Mouse (Mus musculus) lung, embryonic 16.5 days (tissue): ENCODE measurements around the gene Nck2. TPM values are rescaled to one million over a fixed set of nuclear protein-coding genes. Genes with fewer than 3 reads are reported as not detected.
A peak's percentile ranks its signal among the peaks of the same experiment; 100 is the strongest.

Source experiments
- ATAC-seq: fragments of 200-750 bp; cut with Nextera tagmentation; 2 replicates; pipeline ENCODE4 v1.8.0; 2017; ENCODE audit warnings: low read depth, mild to moderate bottlenecking, moderate library complexity
- H3K27ac ChIP-seq: fragments of 300-500 bp; sonication (generic); 2 replicates; pipeline ENCODE4 v1.5.1; 2014; ENCODE audit warnings: mild to moderate bottlenecking, control low read depth, low read length
- H3K27me3 ChIP-seq: fragments of 300-500 bp; sonication (generic); 2 replicates; pipeline ENCODE4 v1.6.1; 2014; ENCODE audit warnings: low read depth, low read length, mixed read lengths; ENCODE audit not compliant: control insufficient read depth, insufficient read depth
- H3K36me3 ChIP-seq: fragments of 300-500 bp; sonication (generic); 2 replicates; pipeline ENCODE4 v1.6.1; 2014; ENCODE audit warnings: low read length; ENCODE audit not compliant: control insufficient read depth, insufficient read depth
- H3K4me1 ChIP-seq: fragments of 300-500 bp; sonication (generic); replicated peaks from 2 replicates; pipeline ENCODE4 v1.6.1; 2014; ENCODE audit warnings: low read length, mixed read lengths; ENCODE audit not compliant: control insufficient read depth, insufficient read depth
- H3K4me2 ChIP-seq: fragments of 300-500 bp; sonication (generic); 2 replicates; pipeline ENCODE4 v1.6.1; 2014; ENCODE audit warnings: low read depth, low read length, control low read depth
- H3K4me3 ChIP-seq: fragments of 300-500 bp; sonication (generic); 2 replicates; pipeline ENCODE4 v1.5.1; 2014; ENCODE audit warnings: mild to moderate bottlenecking, low read length, control low read depth
- H3K9ac ChIP-seq: fragments of 300-500 bp; sonication (generic); 2 replicates; pipeline ENCODE4 v1.6.1; 2014; ENCODE audit warnings: low read length, control low read depth
- H3K9me3 ChIP-seq: fragments of 300-500 bp; sonication (generic); 2 replicates; pipeline ENCODE4 v1.6.1; 2016; ENCODE audit warnings: low read length; ENCODE audit not compliant: control insufficient read depth
- WGBS: fragments of 180-500 bp; shearing (Covaris S2); extraction: QIAGEN DNeasy Blood & Tissue Kit; methylation state at CpG from one replicate; pipeline ENCODE4 v1.1.7; 2014; 5-methylcytosine and 5-hydroxymethylcytosine counted together
- polyA plus RNA-seq: library from polyadenylated mRNA; unstranded; fragments of >200 nt; fragmentation: Nextera tagmentation; extraction: Ambion mirVana; gene quantifications from 2 replicates; pipeline ENCODE4 v1.2.1, GENCODE M21; 2015

Nck2 gene
- polyA plus RNA-seq, 1 experiment from 2014 or later, result 43.4 TPM

- ATAC-seq, result peak; percentile 85
- peak overlapping the region; percentile 12; the same call in 1 of the 2 replicates for H3K27ac ChIP-seq
- no peaks in the 10 kb centered on the region for H3K36me3 ChIP-seq
- no peaks in the 10 kb centered on the region for H3K27me3 ChIP-seq
- no peak overlapping the region for H3K4me2 ChIP-seq
- H3K4me1 ChIP-seq, result peaks cover 8% of the 10 kb centered on the region
- WGBS, result 23% methylated on average over 9 of the region's 9 CpGs
- H3K9me3 ChIP-seq, result no peaks in the 10 kb centered on the region
- H3K4me3 ChIP-seq, result no peak overlapping the region
- no peak overlapping the region for H3K9ac ChIP-seq
These were observed 39.4 kb upstream of the Nck2 start for GRCm38 (mm10) chr1:43404693-43405678.

GRCm38 (mm10) chr1:43409019-43409418, 35.4 kb upstream of the Nck2 start:
- Histone ChIP-seq H3K4me3 (no peak overlapping the region), H3K4me2 (no peak overlapping the region)
- WGBS, result 50% methylated on average over 4 of the region's 4 CpGs

GRCm38 (mm10) chr1:43412825-43413224, 31.6 kb upstream of the Nck2 start:
- no peak overlapping the region for H3K9ac ChIP-seq
- no peak overlapping the region for H3K4me3 ChIP-seq
- no peak for ATAC-seq
- no peak overlapping the region for H3K27ac ChIP-seq
- no peaks in the 10 kb centered on the region for H3K36me3 ChIP-seq
- peaks cover 7% of the 10 kb centered on the region; the same call in 1 of the 2 replicates for H3K4me1 ChIP-seq
- WGBS, result 73% methylated on average over 3 of the region's 3 CpGs
- H3K4me2 ChIP-seq, result no peak overlapping the region
- no peaks in the 10 kb centered on the region for H3K9me3 ChIP-seq
- no peaks in the 10 kb centered on the region for H3K27me3 ChIP-seq

More at GRCm38 (mm10) chr1:43409019-43409418, 35.4 kb upstream of the Nck2 start:
- H3K36me3 ChIP-seq, result no peaks in the 10 kb centered on the region
- no peak overlapping the region for H3K9ac ChIP-seq
- no peaks in the 10 kb centered on the region for H3K9me3 ChIP-seq
- H3K27ac ChIP-seq, result no peak overlapping the region
- no peak for ATAC-seq
- H3K4me1 ChIP-seq, result peaks cover 15% of the 10 kb centered on the region
- no peaks in the 10 kb centered on the region for H3K27me3 ChIP-seq

- WGBS, result 44% methylated on average over 3 of the region's 3 CpGs
- H3K9ac ChIP-seq, result no peak overlapping the region
- no peak overlapping the region for H3K4me3 ChIP-seq
- peaks cover 7% of the 10 kb centered on the region; the same call in 1 of the 2 replicates for H3K4me1 ChIP-seq
- H3K36me3 ChIP-seq, result no peaks in the 10 kb centered on the region
- no peak overlapping the region for H3K4me2 ChIP-seq
- ATAC-seq, result peak; percentile 66
- H3K27ac ChIP-seq, result no peak overlapping the region
- H3K9me3 ChIP-seq, result no peaks in the 10 kb centered on the region
- no peaks in the 10 kb centered on the region for H3K27me3 ChIP-seq
These were observed 31.1 kb upstream of the Nck2 start for GRCm38 (mm10) chr1:43413298-43413697.

DNA sequence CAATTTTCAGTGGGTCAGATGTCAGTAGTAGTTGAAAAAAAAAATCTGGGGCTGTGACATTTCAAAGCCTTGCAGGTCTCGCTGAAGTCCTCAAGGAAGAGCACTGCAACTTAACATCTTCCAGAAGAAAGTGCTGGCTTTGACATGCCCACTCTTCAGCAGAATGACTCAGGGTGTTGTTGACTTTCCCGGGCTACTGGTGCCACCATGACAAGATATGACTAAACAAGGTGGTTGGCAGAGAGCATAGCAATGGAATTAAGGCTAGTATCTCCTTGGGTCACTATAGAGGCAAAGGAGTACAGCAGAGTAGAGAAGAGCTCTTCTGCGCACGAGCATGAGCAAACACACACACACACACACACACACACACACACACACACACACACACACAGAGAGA, 30.6 kb upstream of the Nck2 start:
- no peak for ATAC-seq
- Histone ChIP-seq H3K4me2 (no peak overlapping the region; the same call in 1 of the 2 replicates), H3K27me3 (no peaks in the 10 kb centered on the region), H3K36me3 (no peaks in the 10 kb centered on the region), H3K9ac (no peak overlapping the region), H3K9me3 (no peaks in the 10 kb centered on the region), H3K4me3 (no peak overlapping the region), H3K27ac (no peak overlapping the region), H3K4me1 (peaks cover 7% of the 10 kb centered on the region; the same call in 1 of the 2 replicates)
- WGBS, result 52% methylated on average over 4 of the region's 4 CpGs

DNA sequence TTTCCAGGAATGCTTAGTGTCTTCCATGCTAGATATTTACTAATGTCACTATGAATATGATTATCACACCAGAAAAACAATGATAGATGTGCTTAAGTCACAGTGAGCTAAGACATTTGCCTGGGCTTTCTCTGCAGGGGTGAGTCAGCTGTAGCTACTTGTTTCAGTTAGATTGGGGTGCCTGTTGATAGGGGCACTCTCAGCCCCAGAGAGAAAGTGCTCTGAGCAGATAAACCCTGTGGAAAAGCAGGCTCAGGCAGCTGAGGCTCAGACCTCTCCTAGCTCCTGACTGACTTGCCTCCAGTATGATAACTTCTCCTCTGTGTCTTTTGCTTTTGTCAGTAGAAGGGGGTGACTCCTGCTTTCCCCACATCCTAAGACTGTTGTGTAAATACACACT, 30.2 kb upstream of the Nck2 start:
- Histone ChIP-seq H3K27ac (no peak overlapping the region), H3K9ac (no peak overlapping the region), H3K4me1 (peaks cover 7% of the 10 kb centered on the region; the same call in 1 of the 2 replicates), H3K27me3 (no peaks in the 10 kb centered on the region), H3K4me3 (no peak overlapping the region), H3K4me2 (no peak overlapping the region), H3K36me3 (no peaks in the 10 kb centered on the region), H3K9me3 (no peaks in the 10 kb centered on the region)
- no peak for ATAC-seq

- ATAC-seq, result no peak
- H3K27me3 ChIP-seq, result no peaks in the 10 kb centered on the region
- H3K4me3 ChIP-seq, result no peak overlapping the region
- no peaks in the 10 kb centered on the region for H3K9me3 ChIP-seq
- no peaks in the 10 kb centered on the region for H3K36me3 ChIP-seq
- peaks cover 7% of the 10 kb centered on the region; the same call in 1 of the 2 replicates for H3K4me1 ChIP-seq
- H3K9ac ChIP-seq, result no peak overlapping the region
- no peak overlapping the region for H3K4me2 ChIP-seq
- H3K27ac ChIP-seq, result no peak overlapping the region
These were observed 29.4 kb upstream of the Nck2 start for GRCm38 (mm10) chr1:43414971-43415370.

GRCm38 (mm10) chr1:43422969-43423748, 21.2 kb upstream of the Nck2 start:
- H3K4me3 ChIP-seq, result no peak overlapping the region
- ATAC-seq, result no peak

DNA sequence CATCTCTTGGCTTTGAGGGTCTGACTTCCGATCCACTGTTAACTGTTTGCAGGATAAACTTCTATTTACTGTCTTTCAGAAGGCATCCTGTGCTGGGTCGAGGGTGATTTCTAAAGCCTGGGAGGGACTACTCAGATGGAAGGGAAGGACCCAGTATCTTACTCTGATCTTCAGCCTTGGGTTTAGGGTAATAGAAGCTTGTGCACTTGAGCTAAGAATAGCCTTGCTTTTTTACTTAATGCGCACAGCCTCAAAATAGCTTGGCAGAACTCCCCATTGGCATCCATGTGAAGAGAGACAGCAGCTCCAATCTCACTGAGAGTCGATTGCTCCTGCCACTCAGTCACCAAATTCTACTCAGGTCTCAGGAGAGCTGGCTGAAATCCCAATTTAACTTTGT, 17.9 kb upstream of the Nck2 start:
- Histone ChIP-seq H3K4me3 (no peak overlapping the region), H3K27me3 (no peaks in the 10 kb centered on the region), H3K27ac (no peak overlapping the region; the same call in 1 of the 2 replicates), H3K4me2 (peak overlapping the region; percentile 2; the same call in 1 of the 2 replicates), H3K4me1 (peaks cover 7% of the 10 kb centered on the region; the same call in 1 of the 2 replicates), H3K9me3 (no peaks in the 10 kb centered on the region), H3K36me3 (no peaks in the 10 kb centered on the region), H3K9ac (no peak overlapping the region)
- 25% methylated on average over 4 of the region's 4 CpGs for WGBS
- peak; percentile 64 for ATAC-seq

More at GRCm38 (mm10) chr1:43422969-43423748, 21.2 kb upstream of the Nck2 start:
- 70% methylated on average over 4 of the region's 4 CpGs for WGBS
- no peaks in the 10 kb centered on the region for H3K27me3 ChIP-seq
- H3K36me3 ChIP-seq, result no peaks in the 10 kb centered on the region
- no peak overlapping the region for H3K9ac ChIP-seq
- H3K4me1 ChIP-seq, result peaks cover 7% of the 10 kb centered on the region; the same call in 1 of the 2 replicates
- H3K27ac ChIP-seq, result no peak overlapping the region
- H3K4me2 ChIP-seq, result no peak overlapping the region
- no peaks in the 10 kb centered on the region for H3K9me3 ChIP-seq
